Mouse (Mus musculus): ENCODE results near the gene 4930518I15Rik. TPM values are rescaled to one million over a fixed set of nuclear protein-coding genes. Genes with fewer than 3 reads are reported as not detected.

4930518I15Rik gene
- total and polyA plus RNA-seq, 3 experiments, result 0.51 to 0.81 (median 0.72) TPM

DNA sequence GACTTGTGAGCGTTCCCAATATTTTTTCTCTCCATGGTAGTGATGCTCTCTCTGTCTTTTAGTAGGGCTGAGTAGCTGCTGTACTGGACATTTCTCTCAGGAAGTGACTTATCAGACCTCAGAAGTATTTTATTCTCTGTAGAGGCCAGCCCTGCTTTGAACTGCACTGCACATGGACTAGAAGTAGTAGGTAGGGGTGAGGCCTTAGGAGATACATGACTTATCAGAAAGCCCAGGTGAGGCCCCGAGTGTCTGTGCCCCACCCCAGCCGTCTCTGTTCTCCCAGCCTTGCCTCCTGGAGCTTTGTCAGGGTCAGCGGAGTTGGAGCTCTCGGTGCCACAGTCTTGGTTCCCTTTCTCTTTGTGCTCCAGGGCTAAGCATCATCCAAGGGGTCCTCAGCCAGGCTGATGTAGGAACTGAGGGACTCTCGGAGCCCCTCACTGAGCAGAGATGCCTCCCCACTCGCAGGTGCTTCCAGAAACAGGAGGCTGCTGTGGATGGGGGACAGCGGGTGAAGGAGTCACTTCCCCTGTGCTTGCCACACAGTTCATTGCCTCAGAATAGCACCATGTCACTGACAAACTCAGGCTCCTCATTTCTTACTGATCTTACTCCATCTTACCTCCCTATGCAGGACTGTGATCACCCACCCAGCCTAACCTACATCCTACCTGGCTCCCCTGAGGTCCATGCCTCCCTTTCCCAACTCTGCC is 16.5 kb upstream of the 4930518I15Rik start:
- Histone ChIP-seq H3K27ac (ENCODE audit: insufficient read depth, low read depth) (no peak overlapping the region), H3K4me1 (ENCODE audit: control insufficient read depth in 1 of 2, insufficient read depth in 2 of 2) (peaks cover 4 to 21% of the 10 kb centered on the region in 2 experiments; a peak in 3 of 4 replicates), H3K9me3 (replicated peaks; ENCODE audit: low read length) (no peaks in the 10 kb centered on the region), H3K79me2 (replicated peaks; ENCODE audit: control insufficient read depth, extremely low read depth, insufficient read depth, poor library complexity, severe bottlenecking) (no peaks in the 10 kb centered on the region), H3K27me3 (replicated peaks) (no peaks in the 10 kb centered on the region), H3K4me2 (ENCODE audit: insufficient read depth, low read depth, poor library complexity, severe bottlenecking) (no peak overlapping the region), H3K4me3 (replicated peaks in 1 of 3; ENCODE audit: low read depth in 2 of 3, low read length in 2 of 3, poor library complexity in 1 of 3) (no peak overlapping the region), H3K36me3 (replicated peaks in 1 of 2; ENCODE audit: control insufficient read depth in 1 of 2, insufficient read depth in 1 of 2, low read length in 1 of 2) (peaks cover 41 to 68% of the 10 kb centered on the region in 2 experiments), H3K9ac (ENCODE audit: insufficient read depth, low read depth) (no peak overlapping the region)
- in situ Hi-C loops (cut with MboI; ENCODE audit: low pct_ligation_motif_present, low pct_unique_long_range_greater_than_20kb, low sequenced_read_pairs), result no loop called here
- no peak for DNase-seq (ENCODE audit: extremely low read depth)
- TF ChIP-seq MAFK (IDR thresholded peaks at IDR 0.05; ENCODE audit: insufficient replicate concordance, low read length), result no peak
- dilution Hi-C loops (cut with MboI; ENCODE audit: extremely low pct_ligation_motif_present, extremely low pct_unique_long_range_greater_than_20kb, low sequenced_read_pairs), result no loop called here

DNA sequence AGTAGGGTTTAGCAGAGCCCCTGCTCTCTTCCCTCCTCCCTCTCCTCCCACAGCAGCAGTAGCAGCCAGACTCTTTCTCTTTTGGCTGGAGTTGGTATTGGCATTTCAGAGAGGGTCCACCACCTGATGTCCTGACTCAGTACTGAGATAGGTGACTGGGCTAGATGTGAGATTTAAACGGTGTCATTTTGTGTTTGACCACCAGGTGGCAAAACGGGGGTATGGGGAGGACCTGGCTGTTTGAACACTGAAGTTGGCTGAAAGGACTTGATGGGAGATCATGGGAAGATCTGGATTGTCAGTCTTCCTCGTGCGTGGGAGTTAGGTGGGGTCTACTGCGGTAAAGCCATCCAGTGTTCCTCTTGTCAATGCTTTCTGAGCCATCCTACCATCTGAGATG is 15.9 kb upstream of the 4930518I15Rik start:
- Histone ChIP-seq H3K4me1 (ENCODE audit: control insufficient read depth in 1 of 2, insufficient read depth in 2 of 2) (peaks cover 4 to 21% of the 10 kb centered on the region in 2 experiments; a peak in 3 of 4 replicates), H3K9ac (ENCODE audit: insufficient read depth, low read depth) (no peak overlapping the region), H3K79me2 (replicated peaks; ENCODE audit: control insufficient read depth, extremely low read depth, insufficient read depth, poor library complexity, severe bottlenecking) (0 out of 2 replicates have a peak, but pooled peaks cover 4% of the 10 kb centered on the region), H3K4me2 (ENCODE audit: insufficient read depth, low read depth, poor library complexity, severe bottlenecking) (no peak overlapping the region), H3K36me3 (replicated peaks in 1 of 2; ENCODE audit: control insufficient read depth in 1 of 2, insufficient read depth in 1 of 2, low read length in 1 of 2) (peaks cover 41 to 73% of the 10 kb centered on the region in 2 experiments), H3K27ac (ENCODE audit: insufficient read depth, low read depth) (no peak overlapping the region), H3K9me3 (replicated peaks; ENCODE audit: low read length) (no peaks in the 10 kb centered on the region), H3K27me3 (replicated peaks) (no peaks in the 10 kb centered on the region), H3K4me3 (replicated peaks in 1 of 3; ENCODE audit: low read depth in 2 of 3, low read length in 2 of 3, poor library complexity in 1 of 3) (no peak overlapping the region)
- dilution Hi-C loops (cut with MboI; ENCODE audit: extremely low pct_ligation_motif_present, extremely low pct_unique_long_range_greater_than_20kb, low sequenced_read_pairs), result no loop called here
- TF ChIP-seq MAZ (IDR thresholded peaks at IDR 0.05; ENCODE audit: low read depth, low read length) (0 out of 2 replicates have a peak, but pooled peaks have one; percentile 41), POLR2AphosphoS2 (IDR thresholded peaks at IDR 0.05; ENCODE audit: low read depth, low read length) (no peak), EP300 (IDR thresholded peaks at IDR 0.05; ENCODE audit: low read length) (no peak), RAD21 (IDR thresholded peaks at IDR 0.05; ENCODE audit: low read depth, low read length) (peak; percentile 60), NELFE (IDR thresholded peaks at IDR 0.05; ENCODE audit: low read depth, low read length) (no peak), MAX (IDR thresholded peaks at IDR 0.05; ENCODE audit: low read length) (no peak), SMC3 (IDR thresholded peaks at IDR 0.05; ENCODE audit: low read depth, low read length) (peak; percentile 89), CTCF (conservative IDR thresholded peaks at IDR 0.05 in 1 of 2, IDR thresholded peaks at IDR 0.05 in 1 of 2; ENCODE audit: low read depth in 2 of 2, low read length in 2 of 2) (peak; percentile 44 to 82), TBP (conservative IDR thresholded peaks at IDR 0.05; ENCODE audit: low read depth, low read length) (no peak), ZMIZ1 (IDR thresholded peaks at IDR 0.05; ENCODE audit: low read depth, low read length) (no peak), ELF1 (IDR thresholded peaks at IDR 0.05; ENCODE audit: low read depth, low read length) (no peak), JUN (IDR thresholded peaks at IDR 0.05; ENCODE audit: insufficient read depth, low read depth, low read length) (no peak)
- in situ Hi-C loops (cut with MboI; ENCODE audit: low pct_ligation_motif_present, low pct_unique_long_range_greater_than_20kb, low sequenced_read_pairs), result no loop called here
- peak; percentile 71 for DNase-seq (ENCODE audit: extremely low read depth)

All from CH12.LX (cell line).